Mouse (Mus musculus) cerebellum, postnatal 4 days (tissue): ENCODE measurements at regions not wholly inside any gene's neighbourhood (a gene's known extent, or its start where the extent isn't known, plus 50 kb on each side); places are given as distances from the start of the nearest gene placed in this dataset.

Experiments
- DNase-seq, 2 experiments: peaks; one replicate each; pipeline ENCODE4 v3.0.0; 2022; ENCODE audit warnings: low spot score in 2 of 2, mixed read lengths in 1 of 2

- no peak for DNase-seq
Observed at GRCm38 (mm10) chr12:10572378-10572650, 181.7 kb downstream of the Rdh14 start.

- DNase-seq, result no peak
Observed at GRCm38 (mm10) chr12:10573381-10573780, 182.8 kb downstream of the Rdh14 start.

DNA sequence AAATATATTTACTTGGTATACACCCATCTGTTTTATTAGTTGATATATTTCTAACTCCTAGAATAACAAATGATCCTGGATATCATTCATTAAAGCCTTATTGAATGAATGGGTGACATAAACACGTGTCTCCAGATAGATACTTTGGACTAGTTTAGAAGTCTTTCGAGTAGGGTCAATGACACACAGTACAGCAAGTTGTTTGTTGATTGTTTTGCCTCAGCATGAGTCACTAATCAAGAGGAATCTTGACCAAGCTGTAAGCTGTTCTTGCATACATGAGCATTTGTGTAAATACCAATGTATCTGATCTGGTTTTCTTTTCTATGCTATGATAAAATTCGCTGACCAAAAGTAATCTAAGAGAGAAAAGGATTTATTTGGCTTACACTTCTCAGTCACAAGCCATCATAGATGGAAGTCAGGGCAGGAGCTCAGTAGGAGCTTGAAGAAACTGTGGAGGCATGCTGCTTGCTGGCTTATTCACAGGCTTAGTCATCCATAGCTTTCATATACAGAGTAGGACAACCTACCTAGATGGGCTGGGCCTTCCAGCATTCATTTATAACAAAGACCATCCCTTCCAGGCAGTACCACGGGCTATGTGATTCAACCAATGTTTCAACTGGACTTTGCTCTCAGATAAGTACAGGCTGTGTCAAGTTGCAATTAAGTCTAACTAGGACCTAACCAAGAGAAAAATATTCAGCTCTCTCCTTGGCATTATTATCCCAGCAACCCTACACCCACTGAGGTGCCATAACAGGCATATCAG, 192.5 kb downstream of the Rdh14 start:
- DNase-seq, result no peak

DNA sequence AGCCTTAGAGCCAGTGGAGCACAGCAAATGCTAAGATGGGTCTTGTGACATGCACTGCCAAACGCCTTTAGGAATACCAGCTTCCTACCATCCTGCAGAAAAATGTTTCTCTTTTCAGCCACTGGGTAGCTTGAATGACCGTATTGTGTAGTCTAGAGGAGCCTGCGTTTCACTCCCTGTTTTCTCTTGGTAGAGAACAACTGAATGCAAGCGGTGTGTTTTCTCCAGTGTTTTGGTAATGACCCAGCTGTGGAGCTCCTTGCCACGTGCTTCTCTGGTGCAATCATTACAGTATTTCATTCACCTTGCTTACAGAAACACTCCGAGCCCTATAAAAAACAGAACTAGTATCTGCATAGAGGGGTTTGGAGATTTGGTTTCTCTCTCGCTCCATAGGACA, 193.5 kb downstream of the Rdh14 start:
- no peak for DNase-seq

GRCm38 (mm10) chr12:10589537-10589936, 199.0 kb downstream of the Rdh14 start:
- peak; percentile 34 to 72 for DNase-seq

GRCm38 (mm10) chr12:10597976-10598746, 207.6 kb downstream of the Rdh14 start:
- DNase-seq, result peak; percentile 64 to 71

- no peak for DNase-seq
Observed at GRCm38 (mm10) chr12:10600111-10600510, 209.5 kb downstream of the Rdh14 start.

DNA sequence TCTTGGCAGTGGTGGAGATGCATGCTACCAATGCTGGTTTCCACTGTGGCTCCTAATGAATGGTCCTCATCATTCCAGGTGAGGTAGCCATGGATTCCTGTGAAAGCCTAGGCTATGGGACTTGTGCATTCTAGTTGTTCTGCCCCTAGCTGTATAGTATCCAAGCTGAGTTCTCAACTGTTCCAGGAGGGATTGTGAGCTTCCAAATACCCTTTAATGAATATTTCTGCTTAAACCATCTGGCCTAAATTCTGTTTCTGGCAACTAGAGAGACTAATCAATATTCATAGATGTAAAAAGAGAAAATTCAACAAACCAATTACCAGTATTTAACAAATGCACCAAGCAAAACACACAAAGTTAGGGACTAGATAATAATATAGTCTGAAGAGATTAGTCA, 227.7 kb downstream of the Rdh14 start:
- DNase-seq, result no peak

GRCm38 (mm10) chr12:10620541-10620940, 230.0 kb downstream of the Rdh14 start:
- no peak for DNase-seq

DNA sequence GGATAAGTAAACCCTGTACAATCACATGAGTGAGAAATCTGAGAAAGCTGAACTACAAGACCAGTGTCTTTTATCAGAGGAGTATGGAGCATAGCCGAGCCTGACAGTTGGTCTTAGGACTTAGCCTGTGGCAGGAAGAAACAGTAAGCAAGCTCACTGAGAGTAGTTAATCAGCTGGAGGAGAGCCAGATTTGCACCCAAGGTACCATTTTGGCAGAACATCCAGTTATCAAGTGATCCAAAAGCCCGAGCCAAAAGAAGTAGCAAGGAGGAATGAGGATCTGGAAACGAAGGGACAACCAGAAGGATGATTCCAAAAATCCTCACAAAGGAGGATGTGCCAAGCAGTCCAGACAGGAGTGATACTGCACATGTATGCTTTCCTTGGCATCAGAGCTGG, 248.0 kb downstream of the Rdh14 start:
- peak in 1 of 2 experiments; percentile 1 for DNase-seq

DNA sequence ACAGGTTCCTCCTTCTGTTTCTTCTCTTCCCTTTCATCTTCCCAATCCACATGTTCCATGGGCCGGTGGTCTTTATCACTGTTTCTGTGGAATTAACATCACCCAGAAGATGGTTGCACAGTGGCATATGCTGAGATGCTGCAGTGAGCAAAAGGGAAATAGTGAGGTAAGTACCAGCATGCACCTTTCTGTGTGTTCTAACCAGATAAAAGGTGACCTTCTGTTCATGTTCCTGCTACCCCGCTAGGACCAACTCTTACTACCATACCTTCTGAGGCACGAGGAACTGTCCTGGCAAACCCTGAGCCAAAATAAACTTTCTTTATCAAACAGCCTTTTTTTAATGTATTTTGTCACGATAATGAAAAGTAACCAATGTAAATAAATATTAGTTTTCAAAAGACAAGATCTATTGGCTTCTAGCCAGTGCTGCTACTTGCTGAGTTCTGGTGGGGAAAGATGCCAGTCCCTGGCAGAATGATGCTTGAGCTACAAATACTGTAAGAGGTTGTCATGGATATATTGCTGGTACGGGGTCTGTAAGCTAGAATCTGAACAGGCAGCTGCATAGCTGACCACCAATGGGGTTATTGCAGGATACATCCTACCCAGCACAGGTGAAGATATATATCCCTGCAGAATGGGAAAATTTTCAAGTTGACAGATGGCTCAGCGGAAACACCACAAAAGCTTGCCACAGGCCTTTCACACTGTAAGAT, 264.1 kb downstream of the Rdh14 start:
- DNase-seq, result peak in 1 of 2 experiments; percentile 2

DNA sequence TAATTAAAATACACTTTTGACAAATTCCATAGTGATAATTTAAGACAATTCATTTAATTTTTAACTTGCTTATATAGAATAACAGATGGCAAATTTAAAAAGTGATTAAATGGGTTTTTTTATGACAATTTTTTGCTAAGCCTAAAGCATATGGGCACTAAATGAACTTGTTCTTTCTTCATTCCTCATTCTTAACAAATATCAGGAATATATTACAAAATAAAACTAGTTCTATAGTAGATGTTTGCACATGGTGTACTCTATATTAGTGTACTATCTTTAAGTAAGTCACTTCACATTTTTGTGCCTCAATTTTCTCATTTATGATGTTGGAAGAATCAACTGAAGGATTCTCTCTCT, 264.6 kb downstream of the Rdh14 start:
- DNase-seq, result no peak

DNA sequence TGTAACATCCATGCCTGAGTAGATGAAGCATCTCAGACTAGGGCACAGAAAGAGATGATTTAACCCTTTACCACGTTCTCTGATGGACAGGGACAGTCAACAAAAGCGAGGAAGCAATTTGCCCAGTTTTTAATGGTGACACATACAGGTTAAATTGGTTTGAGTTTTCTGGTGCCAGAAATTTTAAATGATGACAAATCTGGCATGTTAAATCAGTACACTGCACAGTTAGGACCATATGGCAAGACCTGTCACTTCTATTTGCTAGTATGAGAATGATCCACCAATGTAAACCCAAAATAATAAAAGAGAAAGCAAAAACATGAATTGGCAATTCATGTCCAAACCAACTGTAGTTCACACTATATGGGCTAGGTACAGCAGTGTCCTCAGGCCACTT, 268.3 kb downstream of the Rdh14 start:
- DNase-seq, result no peak

GRCm38 (mm10) chr12:10686747-10687146, 296.2 kb downstream of the Rdh14 start:
- no peak for DNase-seq
